Mouse (Mus musculus): ENCODE results near the gene Pym1.
A peak's percentile ranks its signal among the peaks of the same experiment; 100 is the strongest.

The Pym1 gene

DNA sequence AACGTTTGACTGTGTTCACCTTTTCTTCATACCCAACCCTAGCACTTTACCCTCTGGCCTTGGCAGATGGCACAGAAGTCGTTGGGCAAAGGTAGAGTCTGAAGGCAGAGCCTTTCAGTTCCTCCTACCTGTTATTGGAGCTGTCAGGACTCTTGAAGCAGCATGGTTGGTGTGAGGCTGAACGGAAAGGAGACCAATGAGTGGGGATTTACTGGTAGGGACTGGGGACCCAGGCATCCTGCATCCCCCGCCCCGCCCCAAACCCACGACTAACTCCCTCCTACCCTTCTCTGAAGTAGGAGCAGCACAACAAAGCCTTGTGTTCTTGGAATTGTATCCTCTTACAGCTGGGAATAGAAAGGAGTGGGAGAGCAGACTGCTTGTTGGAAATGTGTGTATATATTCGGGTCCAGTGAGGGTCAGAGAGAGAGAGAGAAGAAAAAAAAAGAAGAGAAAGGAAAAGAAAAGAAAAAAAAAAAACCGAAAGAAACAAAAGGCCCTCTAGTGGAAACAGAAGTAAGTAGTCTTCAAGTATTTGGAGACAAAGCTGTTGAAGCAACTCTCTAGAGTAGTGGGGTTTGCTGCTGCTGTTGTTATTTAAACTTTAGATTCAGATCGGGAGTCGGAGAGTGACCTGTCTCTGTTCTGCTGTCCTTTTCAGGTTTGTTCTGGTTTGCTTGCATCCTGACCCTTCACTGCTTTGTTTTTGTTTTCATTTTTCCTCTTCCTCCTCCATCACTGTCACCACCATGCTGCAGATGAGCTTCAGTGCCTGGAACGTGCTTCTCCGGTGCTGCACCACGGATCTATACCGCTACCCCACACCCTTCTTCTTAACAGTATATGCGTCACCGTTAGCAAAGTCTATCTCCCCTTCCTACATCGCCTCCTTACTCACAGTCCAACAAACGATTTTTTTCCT lies 2.7 kb upstream of the Pym1 start, which contains the start of gene Dgka:
Dgka (minus strand) TSS at position 176 of the 922 bp plus-strand sequence.
- DNase-seq (ENCODE audit: low read depth, low spot score) = peak; percentile 16

DNA sequence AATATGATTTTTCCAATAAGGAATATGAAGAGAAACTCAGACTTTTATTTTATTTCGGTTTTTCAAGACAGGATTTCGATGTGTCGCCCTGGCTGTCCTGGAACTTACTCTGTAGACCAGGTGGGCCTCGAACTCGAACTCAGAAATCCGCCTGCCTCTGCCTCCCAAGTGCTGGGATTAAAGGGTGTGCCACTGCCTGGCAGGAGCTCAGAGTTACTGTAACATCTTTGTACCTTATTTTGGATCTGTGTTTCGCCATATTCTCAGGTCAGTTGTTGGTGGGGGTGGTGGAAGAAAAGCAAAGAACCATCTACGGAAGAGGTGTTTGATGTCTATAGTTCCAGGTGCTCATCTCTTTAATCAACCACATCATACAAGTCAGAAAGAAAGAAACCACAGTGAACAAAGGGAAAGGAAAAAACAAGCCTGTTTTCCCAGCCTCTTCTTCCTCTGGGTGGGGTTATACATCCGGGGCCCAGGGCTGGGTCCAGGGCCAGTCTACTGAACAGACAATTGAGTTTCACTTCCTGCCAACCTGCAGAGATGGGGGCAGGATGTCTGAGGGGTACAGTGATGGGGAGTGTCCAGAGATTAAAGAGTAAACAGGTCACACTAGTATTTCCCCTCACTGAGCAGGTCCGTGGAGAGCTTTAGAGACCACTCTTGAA lies 1.6 kb upstream of the Pym1 start:
- no peak for DNase-seq (ENCODE audit: low read depth, low spot score)

DNA sequence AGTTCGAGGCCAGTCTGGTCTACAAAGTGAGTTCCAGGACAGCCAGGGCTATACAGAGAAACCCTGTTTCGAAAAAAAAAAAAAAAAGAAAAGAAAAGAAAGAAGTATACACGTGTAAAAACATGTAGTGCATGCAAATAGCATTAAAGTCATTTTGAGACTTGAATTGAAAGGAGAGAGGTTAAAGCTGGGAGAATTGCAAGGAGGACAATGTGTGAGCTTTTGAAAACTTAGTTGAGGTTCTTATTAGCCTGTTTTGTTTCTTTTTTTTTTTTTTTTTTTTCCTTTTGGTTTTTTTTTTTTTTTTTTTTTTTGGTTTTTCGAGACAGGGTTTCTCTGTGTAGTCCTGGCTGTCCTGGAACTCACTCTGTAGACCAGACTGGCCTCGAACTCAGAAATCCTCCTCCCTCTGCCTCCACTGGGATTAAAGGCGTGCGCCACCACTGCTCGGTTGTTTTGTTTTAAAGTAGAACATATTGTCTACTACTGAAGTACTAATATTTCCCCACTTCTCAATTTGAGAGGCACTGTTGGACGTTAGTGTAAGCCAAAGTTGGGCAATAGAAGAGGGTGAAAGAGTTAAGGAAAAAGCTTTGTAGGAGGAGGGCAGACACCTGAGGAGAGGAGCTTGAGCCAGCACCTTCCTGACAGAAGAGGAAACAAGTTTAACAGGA lies 580 bp upstream of the Pym1 start:
- no peak for DNase-seq (ENCODE audit: low read depth, low spot score)

DNA sequence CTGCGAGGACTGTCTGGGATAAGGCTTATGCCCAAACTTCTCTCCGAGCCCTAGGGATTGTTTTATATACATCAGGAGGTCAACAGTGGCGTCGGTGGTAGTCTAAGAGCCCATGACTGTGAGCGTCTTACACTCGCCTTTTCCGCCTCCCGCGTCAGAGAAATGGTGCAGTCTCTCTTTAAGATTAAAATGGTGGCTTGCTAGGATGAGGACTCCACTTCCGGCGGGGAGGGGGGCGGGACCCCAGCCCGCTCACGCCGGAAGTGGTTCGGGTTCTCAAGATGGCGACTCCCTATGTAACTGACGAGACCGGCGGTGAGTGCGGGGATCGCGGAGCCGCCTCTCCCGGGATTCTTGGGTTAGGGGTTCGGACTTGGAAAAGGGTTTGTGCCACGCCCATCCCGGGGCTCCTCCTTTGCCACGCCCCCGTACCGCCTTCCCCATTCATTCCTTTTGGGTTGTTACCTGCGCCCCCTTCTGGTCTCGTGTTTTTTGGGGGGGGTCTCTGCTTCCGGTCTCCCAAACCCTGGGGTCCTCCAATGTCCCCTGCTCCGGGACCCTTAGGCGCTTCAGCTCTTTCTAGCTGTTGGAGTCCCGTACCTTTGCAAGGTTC lies 669 bp downstream of the Pym1 start:
- peak; percentile 96 for DNase-seq (ENCODE audit: low read depth, low spot score)

DNA sequence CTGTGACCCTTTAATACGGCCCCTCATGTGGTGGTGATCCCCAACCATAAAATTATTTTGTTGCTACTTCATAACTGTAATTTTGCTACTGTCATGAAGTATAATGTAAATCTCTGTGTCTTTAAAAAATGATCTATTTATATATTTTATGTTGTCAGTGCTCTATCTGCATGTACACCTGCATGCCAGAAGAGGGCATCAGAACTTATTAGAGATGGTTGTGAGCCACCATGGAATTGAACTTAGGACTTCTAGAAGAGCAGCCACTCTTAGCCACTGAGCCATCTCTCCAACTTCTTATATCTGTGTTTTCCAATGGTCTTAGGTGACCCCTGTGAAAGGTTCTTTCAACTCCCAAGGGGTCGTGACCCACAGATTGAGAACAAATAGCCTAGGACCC lies 25.2 kb downstream of the Pym1 start:
- DNase-seq (ENCODE audit: low read depth, low spot score) = peak; percentile 9

DNA sequence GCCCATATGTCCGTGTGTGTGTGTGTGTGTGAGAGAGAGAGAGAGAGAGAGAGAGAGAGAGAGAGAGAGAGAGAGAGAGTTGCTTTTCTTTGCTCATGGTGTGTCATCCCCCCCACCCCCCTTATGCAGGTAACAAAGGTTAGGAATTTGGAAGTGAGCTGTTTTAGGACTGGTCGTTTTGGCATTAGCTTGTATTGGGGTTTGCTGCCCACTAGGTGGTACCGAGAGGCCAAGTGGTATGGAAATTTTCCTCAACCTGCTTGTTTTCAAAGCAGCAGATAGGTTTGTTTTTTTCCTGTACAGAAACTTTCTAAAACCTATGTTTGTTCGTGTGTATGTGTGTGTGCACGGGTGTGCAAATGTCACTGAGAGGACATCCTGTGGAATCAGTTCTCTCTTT lies 26.0 kb downstream of the Pym1 start:
- DNase-seq (ENCODE audit: low read depth, low spot score) = no peak

DNA sequence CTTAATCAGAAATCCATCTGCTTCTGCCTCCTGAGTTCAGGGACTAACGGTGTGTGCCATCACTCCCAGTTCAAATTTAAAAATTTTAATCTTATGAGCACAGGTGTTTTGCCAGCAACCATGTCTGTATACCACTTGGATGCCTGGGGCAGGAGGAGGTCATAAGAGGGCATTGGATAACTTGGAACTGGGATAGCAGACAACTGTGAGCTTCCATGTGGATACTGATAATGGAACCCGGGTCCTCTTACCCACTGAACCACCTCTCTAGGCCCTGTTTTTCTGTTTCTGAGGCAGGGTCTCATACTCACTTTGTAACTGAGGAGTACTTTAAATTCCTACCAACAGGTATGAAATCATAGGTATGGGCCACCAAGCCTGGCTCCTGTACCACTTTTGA lies 30.8 kb downstream of the Pym1 start:
- no peak for DNase-seq (ENCODE audit: low read depth, low spot score)

DNA sequence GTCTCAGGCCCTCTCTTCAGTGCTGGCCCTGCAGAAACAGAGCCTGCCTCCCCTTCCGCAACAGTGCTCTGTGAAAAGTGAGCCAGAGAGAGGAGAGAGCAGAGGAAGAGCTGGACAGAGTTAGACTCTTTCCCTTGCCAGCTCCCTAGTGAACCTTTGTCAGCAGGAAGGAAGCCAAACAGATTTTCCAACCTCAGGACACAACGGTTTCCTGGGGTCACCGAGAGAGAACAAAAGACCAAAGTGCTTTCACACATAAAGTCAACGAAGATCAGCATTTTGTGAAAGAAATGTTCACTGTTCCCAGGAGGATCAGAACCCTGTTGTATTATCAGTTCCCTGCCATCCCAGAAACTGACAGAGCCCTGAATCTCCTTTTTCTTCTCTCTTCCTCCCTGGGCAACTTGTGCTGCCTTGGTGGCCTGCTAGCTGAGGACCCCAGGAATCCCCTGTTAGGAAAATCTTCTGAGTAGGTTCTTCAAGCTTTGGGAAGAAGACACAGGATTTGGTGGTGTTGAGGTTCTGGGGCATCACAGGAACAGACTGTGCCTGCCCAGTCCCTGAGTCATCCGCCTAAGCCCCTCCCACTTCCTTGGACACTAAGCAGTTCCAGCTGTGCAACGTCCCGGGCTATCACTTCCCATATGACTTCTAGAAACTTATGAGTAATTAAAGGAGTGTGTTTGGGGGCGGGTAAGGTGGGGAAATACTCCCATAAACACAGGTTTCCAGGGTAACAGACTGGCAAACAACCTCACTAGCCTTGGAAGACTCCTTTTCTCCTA lies 31.5 kb downstream of the Pym1 start:
- peak; percentile 16 for DNase-seq (ENCODE audit: low read depth, low spot score)

DNA sequence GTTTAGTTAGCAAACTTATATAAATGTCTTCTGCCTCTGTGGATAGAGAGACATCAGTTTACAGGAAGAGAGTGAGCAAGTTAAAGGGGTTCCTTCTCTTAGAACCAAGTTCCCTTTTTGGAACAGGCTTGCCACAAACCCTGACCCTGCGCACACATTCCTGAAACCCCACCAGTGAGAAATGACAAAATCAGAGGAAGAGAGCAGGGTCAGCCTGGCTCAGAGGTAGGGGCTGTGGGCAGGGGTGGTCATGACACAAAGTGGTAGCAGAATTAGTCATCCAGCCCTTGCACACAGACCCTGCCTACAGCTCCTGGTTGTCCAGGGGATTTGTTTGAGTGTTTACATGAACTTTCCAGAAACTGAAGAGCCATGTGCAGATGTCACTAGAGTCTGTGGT lies 32.5 kb downstream of the Pym1 start:
- DNase-seq (ENCODE audit: low read depth, low spot score) = no peak

DNA sequence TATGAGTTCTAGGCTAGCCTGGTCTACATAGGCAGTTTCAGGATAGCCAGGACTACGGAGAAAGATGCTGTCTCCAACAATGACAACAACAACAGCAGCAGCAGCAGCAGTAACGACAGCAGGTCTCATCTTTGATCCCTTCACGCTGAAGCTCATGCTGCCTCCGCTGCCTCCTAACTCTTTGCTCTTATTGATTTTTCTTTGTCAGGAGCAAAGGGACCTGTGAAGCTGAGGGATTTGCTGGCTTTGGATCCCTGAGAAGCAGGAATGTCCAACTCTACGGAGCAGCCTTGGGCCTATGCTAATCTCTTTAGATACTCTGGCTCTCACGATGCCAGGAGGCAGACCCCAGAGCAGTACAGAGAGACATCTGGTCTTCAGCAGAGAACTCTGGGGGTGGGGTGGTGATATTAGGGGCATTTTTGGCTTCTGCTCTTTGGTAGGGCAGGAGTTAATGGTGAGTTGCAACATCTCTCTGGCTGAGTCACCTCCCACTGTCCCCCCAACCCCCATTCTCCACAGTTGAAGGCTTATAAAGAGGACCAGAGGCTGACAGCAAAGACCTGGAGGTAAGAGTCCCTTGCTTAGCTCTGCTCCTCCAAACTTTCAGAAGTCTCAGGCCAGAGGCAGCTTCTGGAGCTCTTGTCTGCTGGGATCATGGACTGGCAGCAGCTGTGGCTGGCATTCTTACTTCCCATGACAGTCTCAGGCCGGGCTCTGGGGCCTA lies 42.9 kb downstream of the Pym1 start, which contains the start of gene Mmp19:
Mmp19 (plus strand) TSS at position 513 of the 727 bp plus-strand sequence.
- no peak for DNase-seq (ENCODE audit: low read depth, low spot score)

DNA sequence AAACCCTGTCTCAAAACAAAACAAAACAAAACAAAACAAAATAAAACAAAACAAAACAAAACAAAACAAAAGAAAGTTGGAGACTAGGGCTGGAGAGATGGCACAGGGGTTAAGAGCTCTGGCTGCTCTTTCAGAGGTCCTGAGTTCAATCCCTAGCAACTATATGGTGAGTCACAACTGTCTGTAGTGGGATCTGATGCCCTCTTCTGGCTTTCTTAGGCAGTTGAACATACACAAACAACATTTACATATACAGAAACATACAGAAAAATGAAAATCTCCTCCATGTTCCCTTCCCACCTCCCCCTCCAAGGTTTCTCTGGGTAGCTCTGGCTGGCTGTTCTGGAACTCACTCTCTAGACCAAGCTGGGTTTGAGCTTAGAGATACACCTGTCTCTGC lies 44.4 kb downstream of the Pym1 start:
- no peak for DNase-seq (ENCODE audit: low read depth, low spot score)

DNA sequence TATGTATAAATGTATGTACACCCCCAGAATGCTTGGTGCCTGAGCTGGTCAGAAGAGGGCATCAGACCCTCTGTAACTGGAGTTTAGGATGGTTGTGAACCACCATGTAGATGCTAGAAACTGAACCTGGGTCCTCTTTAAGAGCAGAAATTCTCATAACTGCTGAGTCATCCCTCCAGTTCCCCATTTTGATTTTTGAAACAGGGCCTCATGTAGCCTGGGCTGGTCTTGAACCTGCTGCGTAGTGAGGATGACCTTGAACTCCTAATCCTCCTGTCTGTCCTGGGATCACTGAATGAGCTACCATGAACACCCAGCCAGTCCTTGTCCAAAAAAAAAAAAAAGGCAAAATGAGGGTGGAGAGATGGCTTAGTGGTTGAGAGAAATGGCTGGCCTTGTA lies 45.6 kb downstream of the Pym1 start:
- no peak for DNase-seq (ENCODE audit: low read depth, low spot score)

DNA sequence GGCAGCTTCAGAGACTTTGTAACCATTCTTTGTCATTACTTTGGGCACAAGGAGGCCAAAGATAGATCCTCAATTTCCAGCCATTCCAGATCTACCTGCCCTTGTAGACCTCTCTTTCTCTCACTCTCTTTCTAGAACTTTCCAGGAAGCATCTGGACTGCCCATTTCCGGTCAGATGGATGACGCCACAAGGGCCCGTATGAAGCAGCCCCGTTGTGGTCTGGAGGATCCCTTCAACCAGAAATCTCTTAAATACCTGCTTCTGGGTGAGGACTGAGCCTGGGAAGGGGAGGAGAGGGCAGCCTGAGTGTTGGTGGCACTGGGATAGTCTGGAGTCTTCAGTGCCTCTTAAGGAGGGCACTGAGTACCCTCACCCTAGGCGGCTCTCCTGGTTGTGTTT lies 46.7 kb downstream of the Pym1 start:
- no peak for DNase-seq (ENCODE audit: low read depth, low spot score)

DNA sequence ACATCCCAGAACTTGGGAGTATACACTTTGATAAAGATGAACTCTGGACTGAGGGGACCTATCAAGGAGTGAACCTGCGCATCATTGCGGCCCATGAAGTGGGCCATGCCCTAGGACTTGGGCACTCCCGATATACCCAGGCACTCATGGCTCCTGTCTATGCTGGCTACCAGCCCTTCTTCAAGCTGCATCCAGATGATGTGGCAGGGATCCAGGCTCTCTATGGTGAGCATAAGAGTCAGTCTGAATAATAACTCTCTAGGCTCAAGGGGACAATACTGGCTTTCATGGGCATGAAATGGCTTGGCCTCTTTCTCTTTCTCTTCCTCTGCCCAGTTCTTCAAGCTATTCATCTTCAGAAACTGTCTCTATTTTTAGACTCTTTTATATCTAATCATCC lies 47.9 kb downstream of the Pym1 start:
- DNase-seq (ENCODE audit: low read depth, low spot score) = peak; percentile 82

DNA sequence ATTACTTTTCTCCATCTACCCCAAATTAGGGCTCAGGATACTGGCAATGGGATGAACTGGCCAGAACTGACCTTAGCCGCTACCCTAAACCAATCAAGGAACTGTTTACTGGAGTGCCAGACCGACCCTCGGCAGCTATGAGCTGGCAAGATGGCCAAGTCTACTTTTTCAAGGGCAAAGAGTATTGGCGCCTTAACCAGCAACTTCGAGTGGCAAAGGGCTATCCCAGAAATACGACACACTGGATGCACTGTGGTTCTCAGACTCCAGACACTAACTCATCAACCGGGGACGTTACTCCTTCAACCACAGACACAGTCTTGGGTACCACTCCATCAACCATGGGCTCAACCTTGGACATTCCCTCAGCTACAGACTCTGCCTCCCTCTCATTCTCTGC lies 51.0 kb downstream of the Pym1 start:
- DNase-seq (ENCODE audit: low read depth, low spot score) = no peak

DNA sequence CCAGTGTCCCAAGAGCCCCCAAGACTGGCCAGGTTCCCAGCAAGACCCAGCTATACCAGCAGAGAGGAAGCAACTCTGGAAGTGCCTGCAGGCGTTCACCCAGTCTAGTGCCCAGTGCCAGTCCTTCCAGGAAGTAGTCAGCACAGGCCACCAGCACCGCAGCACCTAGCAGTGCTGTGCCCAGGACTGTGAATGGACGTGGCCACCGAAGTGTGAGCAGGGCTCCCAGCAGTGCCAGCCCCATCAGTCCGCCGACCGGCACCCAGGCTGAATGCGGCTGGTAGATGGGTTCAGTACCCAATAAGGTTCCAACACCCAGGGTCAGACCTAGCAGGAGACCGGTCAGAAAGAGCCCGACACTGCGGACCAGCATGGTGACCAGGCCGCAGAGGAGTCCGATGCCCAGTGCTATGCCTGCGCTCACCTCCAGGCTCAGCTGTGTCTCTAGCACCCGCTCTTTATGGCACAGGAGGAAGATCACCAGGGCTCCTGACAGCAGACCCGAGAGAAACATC lies 54.3 kb downstream of the Pym1 start:
- DNase-seq (ENCODE audit: low read depth, low spot score) = no peak

DNA sequence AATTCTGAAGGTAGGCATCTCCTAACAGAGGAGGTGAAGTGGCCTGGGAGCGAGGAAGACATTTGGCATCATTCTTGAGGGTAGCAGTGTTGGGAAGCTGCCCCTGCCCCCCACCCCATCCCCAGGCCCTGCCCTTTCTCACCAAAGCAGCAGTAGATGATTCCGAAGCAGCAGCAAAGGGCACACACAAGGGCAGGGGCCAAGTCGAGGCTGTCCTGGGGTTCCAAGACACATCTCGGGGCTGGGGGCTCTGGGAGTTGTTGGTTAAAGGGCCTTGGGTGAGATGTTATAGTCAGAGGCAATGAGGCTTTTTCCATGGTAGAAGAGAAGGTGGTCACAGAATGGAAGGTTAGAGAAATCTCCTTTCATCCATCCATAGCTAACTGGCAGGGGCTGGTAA lies 55.3 kb downstream of the Pym1 start:
- no peak for DNase-seq (ENCODE audit: low read depth, low spot score)

DNA sequence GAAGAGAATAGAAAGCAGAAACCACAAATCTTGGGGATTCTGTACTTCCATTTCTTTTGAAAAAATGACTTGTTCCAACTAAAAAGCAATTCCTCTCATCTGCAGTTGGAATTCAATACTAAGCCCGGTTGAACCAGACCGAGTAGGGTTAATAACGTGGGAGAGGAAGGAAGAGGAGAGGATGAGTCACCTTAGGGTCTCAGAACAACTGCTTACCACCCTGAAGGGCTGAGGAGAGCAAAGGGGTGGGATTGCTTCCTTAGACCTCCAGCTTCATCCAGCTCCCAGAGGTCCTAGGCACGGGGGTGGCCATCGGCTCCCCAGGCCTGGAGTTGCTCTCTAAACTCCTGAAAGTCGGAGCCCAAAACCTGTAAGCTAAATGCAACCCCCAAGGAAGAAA lies 55.7 kb downstream of the Pym1 start:
- DNase-seq (ENCODE audit: low read depth, low spot score) = no peak

DNA sequence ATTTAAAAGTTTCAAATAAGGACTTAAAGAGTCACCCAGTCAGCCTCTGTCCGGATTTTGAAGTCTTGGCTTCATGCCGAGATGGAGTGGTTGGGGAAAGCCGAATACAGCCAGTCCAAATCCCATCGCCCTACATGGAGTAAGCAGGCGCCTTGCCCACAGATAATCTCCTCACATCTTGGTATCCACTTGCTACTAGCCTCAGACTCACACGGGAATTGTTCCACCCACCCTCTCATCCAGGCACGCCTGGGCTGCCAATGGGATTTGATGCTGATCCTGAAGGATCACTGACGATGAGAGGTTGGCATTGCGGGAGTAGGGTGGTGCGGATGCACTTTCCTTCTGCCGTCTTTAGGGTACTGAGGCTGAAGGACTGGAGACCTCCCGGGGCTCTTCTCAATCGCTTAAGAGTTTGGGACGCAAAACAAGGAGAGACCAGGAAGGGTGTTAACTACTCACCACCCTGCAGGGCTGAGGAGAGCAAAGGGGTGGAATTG lies 56.1 kb downstream of the Pym1 start, which contains the start of gene Dnajc14:
Dnajc14 (plus strand) TSS at position 292 of the 500 bp plus-strand sequence.
- DNase-seq (ENCODE audit: low read depth, low spot score) = peak; percentile 87
